Mouse (Mus musculus): ENCODE measurements around the gene Diras2.
"Not testable (repeated sequence)": the region's sequence is repeated elsewhere in the genome, so short reads cannot be mapped to it uniquely, and the experiment has no call there.

The Diras2 gene

DNA sequence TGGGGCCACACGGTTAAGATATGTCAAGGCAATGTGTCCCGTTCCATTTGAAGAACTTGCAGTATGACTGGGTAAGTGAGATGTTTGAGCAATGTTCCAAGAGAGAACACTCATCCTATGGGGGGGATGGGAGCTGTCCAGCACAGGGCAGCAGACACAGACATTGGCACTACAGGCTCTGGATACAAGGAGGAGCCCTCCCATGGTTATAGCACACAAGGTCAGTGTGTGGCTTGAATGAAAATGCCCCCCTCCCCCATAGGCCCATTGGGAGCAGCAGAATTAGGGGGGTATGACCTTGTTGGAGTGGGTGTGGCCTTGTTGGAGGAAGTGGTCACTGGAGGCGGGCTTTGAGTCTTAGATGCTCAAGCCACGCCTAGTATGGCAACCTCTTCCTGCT is 12.7 kb downstream of the Diras2 start:
- DNase-seq (ENCODE audit: low read depth, low spot score) = no peak

DNA sequence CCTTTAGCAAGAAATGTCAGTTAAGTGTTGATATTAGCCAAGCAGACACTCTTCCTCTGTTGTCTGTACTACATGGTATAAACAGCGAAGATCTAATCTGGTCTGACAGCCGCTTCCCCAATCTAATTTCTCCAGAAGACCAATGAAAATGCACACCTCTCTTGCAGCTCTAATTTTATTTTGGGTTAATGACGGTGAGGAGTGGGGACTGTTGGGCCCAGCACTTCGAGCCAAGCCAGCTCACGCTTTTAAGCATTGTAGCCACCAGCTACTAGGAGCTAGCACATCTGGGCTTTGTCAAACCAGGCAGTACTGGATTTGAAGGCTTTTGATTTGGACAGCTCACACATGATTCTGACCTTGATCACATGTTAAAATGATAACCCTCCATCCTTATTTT is 14.1 kb downstream of the Diras2 start:
- DNase-seq (ENCODE audit: low read depth, low spot score) = no peak

DNA sequence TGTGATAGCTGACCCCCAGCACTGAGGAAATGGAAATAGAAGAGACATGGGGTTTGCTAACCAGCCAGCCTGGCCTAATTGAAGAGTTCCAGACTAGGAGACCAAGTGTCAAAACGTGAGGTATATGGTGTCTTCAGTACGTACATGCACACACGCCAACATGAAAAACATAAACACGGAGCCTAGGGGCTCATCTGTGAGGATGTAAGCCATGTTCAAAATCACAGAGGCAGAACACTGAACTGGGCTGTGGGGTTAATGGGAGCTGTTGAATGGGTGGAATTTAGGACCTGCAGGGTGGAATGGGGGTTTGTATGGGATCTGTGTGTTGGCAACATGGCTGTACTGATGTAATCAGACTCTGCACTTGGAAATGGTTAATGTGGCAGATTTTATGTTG is 14.5 kb downstream of the Diras2 start:
- DNase-seq (ENCODE audit: low read depth, low spot score) = no peak

DNA sequence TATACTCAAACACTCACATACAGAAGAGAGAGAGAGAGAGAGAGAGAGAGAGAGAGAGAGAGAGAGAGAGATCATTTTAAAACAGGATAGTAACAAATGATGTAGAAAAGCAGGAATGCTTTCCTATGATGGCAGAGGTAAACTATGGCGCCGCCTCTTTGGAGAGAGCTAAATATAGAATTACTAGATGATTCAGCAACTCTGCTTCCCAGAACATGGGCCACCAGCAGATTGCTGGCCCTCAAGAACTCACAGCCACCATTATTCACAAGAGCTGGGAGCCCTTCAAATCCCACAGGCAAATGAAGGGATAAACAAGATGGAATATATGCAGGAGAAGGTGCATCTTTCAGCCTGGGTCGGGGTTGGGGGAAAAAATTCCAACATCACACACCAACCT is 15.0 kb downstream of the Diras2 start:
- DNase-seq (ENCODE audit: low read depth, low spot score) = no peak

DNA sequence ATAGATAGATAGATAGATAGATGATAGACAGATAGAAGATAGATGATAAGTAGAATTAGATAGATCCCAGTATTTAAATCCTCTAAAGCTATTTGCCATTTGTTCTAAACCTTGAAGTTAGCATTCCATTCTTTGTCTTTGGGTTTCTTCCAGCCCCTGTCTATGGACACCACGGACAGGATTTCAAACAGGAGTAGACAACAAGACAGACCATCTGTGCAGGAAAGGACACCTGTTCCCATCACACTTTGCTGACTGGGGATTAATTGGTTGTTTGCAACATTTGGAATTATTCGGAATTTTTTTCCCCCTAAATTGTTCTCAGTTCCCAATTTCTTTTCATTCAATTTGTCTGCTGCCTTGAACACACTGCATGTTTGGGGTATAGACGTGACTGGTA is 17.5 kb downstream of the Diras2 start:
- no peak for DNase-seq (ENCODE audit: low read depth, low spot score)

DNA sequence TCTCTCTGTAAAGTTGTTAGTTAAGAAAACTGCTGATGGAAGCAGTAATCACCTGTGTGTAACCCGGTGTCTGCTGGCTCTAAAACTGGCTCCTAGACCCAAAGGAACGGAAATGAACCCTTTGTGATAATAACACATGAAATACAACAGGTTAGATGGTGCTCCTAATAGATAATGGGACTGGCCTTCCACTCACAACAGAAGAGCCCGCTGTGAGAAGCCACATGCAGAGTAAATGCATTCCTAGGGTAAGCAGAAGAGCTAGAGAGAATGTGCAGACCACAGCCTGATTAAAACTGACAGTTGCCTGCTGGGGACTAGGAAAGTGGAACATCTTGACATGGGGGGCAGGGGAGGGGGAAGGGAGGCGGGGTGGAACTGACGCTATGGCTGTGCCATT is 18.7 kb downstream of the Diras2 start:
- no peak for DNase-seq (ENCODE audit: low read depth, low spot score)

DNA sequence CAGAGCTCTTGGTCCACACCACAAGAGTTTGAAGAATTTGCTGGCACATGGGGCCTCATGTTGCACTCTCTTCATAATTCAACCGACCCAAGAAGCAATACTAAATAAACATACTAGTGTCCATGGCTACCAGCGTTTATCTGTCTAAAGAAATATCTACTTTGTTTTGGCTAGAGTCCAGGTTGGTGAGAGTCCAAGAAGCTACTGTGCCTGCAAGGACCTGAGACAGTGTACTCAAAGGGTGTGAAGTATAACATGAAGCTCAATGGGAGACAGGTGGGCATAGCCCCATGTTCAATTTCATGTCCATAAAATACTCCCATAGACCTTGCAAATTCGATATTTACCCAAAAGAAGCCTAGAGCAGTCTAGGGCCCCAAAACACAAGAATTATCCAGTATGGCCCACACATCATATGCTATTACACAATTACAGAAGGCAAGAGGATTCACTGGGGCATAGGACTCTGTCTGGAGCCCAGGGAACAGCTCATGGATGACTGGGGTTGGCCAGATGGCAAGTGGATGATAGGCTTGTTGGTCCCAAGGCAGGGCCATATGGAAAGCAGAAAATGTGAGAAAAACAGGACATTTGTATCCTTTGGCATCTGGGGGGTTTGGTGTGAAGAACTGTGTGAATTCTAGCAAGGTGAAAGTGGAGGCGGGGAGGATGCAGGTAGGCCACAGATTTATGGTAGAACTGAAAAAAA is 20.8 kb downstream of the Diras2 start:
- DNase-seq (ENCODE audit: low read depth, low spot score) = no peak

DNA sequence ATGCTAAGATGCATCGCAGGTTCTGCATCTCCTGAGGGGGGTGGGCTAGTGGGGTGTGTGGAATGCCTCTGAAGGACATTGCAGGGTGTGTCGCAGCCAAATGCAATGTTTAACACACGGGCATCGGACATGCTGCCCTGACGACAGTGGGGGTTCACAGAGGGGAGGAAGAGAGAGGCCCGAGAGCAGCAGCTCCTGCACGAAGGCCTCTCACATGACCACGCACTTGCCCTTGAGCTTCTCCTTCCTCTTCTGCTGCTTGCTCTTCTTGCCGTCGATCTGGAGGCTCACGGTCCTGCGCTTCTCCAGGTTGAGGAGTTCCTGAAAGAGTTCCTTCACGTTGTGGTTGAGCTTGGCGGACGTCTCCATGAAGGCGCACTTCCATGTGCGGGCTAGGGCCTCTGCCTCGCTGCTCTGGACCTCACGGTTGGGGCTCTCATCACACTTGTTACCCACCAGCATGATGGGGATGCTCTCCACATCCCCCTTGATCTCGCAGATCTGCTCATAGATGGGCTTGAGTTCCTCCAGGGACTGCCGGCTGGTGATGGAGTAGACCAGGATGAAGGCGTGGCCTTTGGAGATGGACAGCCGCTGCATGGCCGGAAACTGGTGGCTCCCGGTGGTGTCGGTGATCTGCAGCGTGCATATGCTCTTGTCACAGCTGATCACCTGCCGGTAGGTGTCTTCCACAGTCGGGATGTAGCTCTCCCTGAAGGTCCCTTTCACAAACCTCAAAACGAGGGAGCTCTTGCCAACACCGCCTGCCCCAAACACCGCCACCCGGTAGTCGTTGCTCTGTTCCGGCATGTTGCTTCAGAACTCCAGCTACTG is 23.4 kb downstream of the Diras2 start:
- DNase-seq (ENCODE audit: low read depth, low spot score) = no peak

DNA sequence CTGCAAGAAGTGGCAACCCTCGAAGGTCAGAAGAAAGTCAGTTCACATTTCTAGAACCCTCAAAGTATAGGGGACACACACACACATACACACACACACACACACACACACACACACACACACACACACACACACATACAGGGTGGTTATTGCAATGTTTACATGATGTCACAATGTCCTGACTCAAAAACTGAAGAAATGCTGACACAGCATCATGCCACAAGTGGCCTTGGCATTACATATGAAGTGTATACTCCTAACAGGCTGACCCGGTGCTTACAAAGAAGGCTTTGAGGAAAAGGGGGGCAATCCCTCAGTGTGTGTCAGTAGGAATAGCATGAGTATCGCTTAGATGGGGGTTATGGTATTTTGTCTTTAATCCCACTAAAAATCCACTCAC is 24.3 kb downstream of the Diras2 start:
- DNase-seq (ENCODE audit: low read depth, low spot score) = not testable (repeated sequence)

DNA sequence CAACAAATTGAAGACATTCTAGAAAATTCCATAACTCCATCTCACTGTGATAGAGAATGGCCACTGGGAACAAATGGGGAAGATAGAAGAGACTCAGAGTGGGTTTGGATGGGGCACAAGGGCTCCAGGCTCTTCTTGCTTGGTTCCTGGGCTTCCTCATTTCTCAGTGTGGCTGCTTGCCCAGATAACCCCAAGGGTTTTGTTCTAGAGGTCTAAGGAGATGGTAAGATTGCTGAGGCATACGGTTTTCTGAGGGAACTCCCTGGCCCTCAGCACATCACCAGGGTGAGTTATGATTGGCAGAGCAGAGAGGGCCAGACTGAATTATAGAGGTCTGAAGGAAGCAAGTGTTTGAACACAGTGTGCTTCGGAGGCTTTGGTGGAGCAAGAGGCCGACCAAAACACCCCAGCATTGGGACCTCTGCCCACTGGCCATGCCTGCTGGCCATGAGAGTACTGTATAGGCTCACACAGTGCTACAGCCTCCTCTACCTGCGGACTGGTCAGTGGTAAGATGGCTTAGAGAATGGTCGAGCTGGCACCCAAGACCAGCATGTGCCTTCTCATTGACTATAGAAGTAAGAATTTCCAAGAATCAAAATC is 25.3 kb downstream of the Diras2 start:
- DNase-seq (ENCODE audit: low read depth, low spot score) = not testable (repeated sequence)

DNA sequence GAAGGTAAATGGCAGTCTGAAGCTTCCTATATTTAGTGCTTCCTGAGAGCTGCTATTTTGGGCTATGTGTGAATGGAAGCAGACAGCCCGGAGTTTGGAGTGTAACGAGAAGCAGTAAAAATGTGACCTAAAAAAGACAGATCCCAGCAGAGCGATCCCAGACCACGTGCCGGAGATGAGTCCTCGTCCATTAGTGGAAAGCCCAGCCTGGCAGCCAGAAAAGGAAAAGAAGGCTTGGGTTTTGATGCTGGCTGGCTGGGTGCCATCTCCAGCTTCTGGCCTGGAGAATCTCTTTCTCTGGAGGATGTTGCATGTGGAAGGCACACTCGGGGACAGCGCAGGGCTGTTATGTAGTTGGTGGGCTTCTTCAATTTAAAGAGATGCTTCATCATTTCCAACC is 29.4 kb downstream of the Diras2 start:
- no peak for DNase-seq (ENCODE audit: low read depth, low spot score)

DNA sequence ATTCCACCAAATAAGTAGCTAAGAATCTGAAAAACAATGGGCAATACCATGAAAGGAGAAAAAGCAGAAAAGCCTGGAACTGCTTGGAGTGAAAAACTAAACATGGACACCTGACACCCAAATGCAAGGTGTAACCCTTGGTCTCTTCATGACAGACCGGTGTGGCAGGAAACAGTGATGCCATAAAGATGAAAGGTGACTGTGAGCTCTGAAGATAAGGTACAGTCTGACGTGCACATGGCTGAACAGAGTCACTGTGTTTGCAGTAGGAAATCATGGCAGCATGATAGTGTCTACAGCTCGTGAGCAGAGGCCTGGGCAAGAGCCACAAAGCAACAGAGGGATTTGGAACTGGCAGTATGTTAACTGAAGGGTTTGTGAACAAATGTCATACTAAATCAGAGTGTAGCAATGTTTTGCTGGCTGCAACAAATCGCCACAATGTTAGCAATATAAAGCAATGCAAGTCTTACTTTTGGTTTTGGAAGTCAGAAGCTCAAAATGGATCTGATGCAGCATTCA is 34.0 kb downstream of the Diras2 start:
- DNase-seq (ENCODE audit: low read depth, low spot score) = no peak

DNA sequence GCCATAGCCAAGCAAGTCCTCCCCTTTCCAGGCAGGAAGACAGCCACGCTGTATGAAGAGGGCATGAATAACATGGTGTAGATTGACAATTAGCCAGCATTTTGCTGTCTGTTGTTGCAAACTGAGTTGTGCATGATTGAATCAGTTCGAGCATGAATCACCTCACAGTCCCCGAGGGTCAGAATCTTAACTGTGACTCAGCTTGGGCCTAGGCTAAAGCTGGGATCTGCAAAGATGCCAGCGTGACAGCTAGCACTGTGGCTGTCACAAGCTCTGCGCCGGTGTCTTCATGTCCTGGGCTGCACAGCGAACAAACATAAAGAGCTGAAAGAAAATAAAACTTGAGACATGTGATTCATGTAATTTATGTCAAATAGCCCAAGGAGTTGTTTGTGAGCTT is 42.3 kb downstream of the Diras2 start:
- DNase-seq (ENCODE audit: low read depth, low spot score) = no peak

DNA sequence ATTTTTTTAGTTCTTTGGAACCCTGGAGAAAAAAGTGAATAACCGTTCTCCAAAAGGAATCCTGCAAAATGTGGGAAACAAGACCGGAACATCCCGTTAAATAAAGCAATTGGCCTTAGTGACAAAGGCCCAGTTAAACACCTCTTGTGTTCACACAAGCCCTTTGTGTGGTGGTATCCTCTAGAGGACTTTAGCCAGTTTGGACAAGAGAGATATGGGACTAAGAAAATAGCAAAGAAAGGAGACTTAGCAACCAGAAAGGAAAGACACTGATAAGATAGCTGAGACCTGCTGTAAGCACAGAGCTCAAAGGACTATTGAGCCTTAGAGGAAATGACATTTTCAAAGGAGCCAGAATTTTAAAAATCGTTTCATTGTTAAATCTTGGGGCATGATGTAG is 47.0 kb downstream of the Diras2 start:
- DNase-seq (ENCODE audit: low read depth, low spot score) = no peak

DNA sequence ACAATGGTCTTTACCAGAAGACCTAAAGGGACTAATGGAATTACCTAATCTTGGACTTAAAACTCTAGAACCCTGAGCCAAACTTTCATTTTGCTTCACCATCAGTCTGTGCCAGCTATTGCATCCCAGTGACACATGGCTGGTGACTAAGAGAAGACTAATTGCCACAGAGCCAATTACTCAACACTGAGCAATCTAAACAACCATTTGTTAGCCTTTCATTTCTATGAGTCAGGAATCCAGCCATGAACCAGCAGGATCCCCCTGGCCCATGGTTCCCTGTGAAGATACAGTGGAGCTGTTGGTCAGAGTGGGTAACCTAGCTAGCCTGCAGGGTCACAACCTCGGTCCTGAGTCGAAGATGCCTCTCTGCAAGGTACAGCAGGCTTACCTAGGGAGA is 49.3 kb downstream of the Diras2 start:
- no peak for DNase-seq (ENCODE audit: low read depth, low spot score)

DNA sequence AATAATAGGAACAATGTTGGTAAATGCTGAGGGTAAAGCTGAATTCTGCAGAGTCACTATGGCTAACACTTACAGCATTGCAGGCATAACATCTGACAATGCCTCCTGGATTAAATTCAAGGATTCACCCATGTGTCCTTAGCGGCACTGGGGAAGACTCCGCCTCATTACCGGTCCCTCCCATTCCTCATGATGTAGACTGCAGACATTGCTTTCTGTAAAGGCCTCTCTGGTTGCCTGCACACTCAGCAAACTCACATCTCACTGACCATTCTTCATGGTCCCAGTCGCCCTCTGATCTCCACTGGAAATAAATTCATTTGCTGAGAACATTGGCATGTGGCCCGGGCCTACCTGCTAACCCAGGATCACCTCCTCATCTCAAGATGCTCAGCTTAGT is 51.9 kb downstream of the Diras2 start:
- no peak for DNase-seq (ENCODE audit: low read depth, low spot score)

DNA sequence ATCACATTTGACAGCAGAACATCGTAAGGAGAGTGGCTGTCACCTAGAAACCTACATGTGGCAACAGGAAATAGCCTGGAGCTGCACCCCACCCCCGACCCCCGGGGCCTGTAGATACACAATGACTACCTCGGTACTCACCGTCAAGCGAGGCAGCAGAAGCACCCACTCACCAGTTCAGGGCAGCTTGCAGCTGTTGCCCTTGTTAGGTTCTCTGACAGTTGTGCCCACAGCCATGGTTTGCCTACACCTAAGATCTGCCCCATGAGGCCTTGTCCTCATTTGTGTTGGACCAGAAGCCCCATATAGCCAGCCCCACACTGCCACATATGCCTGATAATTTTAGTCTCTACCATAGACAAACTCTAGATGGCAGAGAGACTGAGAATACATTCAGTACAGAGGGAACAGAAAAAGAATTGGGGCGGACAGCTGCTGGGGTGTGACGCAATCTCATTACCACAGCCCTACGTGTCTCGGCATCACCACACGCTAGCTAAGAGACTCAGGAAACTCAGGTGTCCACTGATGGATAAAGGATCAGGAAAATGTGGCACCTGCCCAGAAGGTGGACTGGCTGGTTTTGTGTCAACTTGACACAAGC is 54.0 kb downstream of the Diras2 start:
- no peak for DNase-seq (ENCODE audit: low read depth, low spot score)

DNA sequence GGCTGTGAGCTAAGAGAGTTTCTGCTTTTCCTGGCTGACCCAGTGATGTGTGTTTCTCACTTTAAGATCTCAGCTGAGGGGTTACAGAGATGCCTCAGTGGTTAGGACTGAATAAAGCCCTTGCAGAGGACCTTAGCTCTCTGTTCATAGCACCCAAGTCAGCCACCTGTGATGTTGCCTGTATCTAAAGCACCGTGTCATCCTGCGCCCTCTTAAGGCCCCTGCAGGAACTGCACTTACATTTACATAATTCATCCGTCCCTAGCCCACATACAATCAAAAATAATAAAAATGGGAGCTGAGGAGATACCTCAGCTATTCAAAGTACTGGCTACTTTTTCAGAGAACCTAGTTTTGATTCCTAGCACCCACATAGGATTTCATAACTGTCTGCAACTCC is 54.9 kb downstream of the Diras2 start:
- peak; percentile 60 for DNase-seq (ENCODE audit: low read depth, low spot score)

DNA sequence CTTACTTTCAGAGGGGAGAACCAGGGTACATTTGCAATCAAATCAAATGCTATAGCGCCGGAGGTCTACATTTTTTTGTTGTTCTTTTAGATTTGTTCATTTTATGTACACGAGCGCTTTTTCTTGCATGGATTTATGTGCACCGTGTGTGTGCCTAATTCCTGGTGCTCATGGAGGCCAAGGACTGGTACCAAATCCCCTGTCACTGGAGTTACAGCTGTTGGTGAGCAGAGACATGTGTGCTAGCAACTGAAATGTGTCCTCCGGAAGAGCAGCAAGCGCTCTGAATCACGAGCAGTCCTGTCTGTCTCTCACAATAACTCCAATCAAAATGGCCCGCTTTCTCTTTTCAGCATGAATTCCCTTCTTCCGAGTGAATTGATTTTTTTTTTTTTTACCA is 55.8 kb downstream of the Diras2 start:
- no peak for DNase-seq (ENCODE audit: low read depth, low spot score)

DNA sequence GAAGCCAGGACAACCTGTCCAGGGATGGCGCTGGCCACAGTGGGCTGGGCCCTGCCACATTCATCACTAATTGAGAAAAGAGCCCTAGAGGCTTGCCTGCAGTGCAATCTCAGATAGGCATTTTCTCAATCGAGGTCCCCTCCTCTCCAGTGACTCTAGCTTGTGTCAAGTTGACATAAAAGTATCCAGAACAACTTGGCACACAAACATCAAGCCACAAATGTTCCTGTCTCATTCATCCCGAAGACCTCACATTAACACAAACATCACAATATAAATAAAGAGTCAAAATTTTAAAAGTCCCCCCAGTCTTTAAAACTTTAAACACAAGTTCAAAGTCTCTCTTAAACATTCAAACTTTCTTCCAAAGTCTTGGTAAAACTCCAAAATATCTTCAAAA is 56.3 kb downstream of the Diras2 start:
- no peak for DNase-seq (ENCODE audit: low read depth, low spot score)

DNA sequence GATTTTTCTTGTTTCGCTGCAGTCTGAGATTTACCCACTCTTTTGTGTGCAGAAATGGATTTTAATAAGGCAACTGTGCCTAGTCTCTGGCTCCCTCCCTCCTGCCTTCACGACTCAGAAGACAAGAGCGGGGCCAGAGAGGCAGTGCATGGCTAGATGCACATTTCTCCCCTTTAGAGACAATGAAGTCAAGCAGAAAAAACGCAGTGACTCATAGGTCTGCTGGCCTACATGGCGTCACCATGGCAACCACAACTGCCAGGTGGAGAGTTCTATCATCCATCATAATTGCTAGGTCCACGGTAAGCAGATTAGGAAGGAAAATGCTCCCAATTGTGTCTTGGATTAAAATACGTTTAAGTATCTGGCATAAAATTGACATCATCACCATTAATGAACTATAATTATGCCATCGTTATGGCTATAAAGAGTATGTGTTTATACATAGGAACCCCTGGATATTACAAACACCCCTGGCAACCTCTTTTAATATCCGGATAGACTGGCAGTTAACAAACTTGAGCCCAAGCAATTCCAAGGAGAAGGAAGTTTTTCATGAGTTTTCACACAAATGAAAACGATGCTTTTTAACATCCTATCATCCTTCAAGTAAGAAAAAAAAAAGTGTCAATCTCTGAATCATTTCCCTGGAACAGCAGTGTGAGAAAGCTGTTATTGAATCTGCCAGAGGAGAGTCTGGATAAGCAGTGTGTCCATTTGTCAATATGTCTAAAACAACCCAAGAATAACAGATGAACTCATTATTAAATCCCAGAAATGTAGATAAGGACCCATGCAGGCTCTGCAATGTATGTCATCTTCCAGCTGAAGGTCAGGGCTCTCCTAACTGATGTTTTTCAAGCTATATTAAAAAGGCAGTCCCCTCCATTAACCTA is 61.0 kb downstream of the Diras2 start:
- DNase-seq (ENCODE audit: low read depth, low spot score) = peak; percentile 44

Data from A20 (cell line).